Comparison of ENCODE assay signal across 9 mouse cellular contexts in the genomic region with DNA sequence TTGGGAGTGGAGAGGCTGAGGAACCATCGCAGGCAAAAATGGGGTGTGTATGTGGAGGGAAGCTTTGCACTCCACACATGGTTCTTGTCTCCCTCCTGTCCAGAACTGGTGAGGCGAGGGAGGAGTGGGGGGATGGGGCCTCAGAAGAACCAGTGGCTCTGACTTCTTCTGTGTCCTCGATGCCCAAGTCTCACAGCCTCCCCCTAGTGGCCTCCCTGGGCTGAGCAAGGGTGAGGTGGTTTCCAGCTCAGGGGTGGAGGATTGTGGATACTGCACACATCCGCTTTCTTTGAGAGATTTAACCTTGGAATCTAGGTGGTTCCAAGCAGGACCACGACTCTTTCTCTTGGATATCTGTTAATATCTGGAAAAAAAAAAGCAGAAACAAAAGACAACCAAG. TPM values are rescaled to one million over a fixed set of nuclear protein-coding genes. Genes with fewer than 3 reads are reported as not detected.
DNase-seq lines count a peak whose midpoint lies in the region; ATAC-seq and TF ChIP-seq lines count a peak whose summit lies in the region.
"Had no signal": no experiment of that assay in that cellular context is flagged by ENCODE, and none has a peak within 500 bp of the region (broad histone marks: within the 10 kb centered on the region; RNA-seq: fewer than 3 reads in every experiment).

No protein-coding gene starts in this region.

- H3K4me1 ChIP-seq in liver, adult 2 months (ENCODE audit: control insufficient read depth, insufficient read depth, low read length), result no peaks in the 10 kb centered on the region
- no peaks in the 10 kb centered on the region for H3K4me1 ChIP-seq in liver, embryonic 11.5 days (replicated peaks; ENCODE audit: control insufficient read depth, insufficient read depth, low read length)

- no peak for ATAC-seq in liver, embryonic 11.5 days (replicated peaks; ENCODE audit: low FRiP score)

- H3K9ac ChIP-seq in liver, adult 2 months (ENCODE audit: low read depth, low read length), result no peak overlapping the region
- no peak overlapping the region for H3K9ac ChIP-seq in liver, embryonic 11.5 days (ENCODE audit: low read depth, low read length)

- 25% methylated on average over 5 of the region's 5 CpGs for WGBS in liver, adult 2 months
- WGBS in liver, embryonic 11.5 days, result 32% methylated on average over 5 of the region's 5 CpGs

- H3K27ac ChIP-seq in liver, adult 2 months (replicated peaks; ENCODE audit: insufficient read depth, low read depth, low read length), result no peak overlapping the region
- H3K27ac ChIP-seq in liver, embryonic 11.5 days (ENCODE audit: low read depth, low read length), result no peak overlapping the region

- no peaks in the 10 kb centered on the region for H3K79me2 ChIP-seq in liver, adult 2 months (ENCODE audit: control insufficient read depth, insufficient read depth, low read length)

- TF ChIP-seq POLR2A in liver, adult 2 months (IDR thresholded peaks at IDR 0.05; ENCODE audit: extremely low read depth, insufficient read depth, low read length), result no peak

- no peaks in the 10 kb centered on the region for H3K27me3 ChIP-seq in liver, adult 2 months (ENCODE audit: control insufficient read depth, insufficient read depth, low read length)
- no peaks in the 10 kb centered on the region for H3K27me3 ChIP-seq in liver, embryonic 11.5 days (replicated peaks; ENCODE audit: control insufficient read depth, insufficient read depth, low read length)

- H3K9me3 ChIP-seq in liver, embryonic 11.5 days (ENCODE audit: control insufficient read depth, low read length), result no peaks in the 10 kb centered on the region

- intact Hi-C loops in left cerebral cortex, postnatal 4 days (cut with DNase I), result no loop called here

- H3K36me3 ChIP-seq in liver, adult 2 months (ENCODE audit: control insufficient read depth, insufficient read depth, low read length), result no peaks in the 10 kb centered on the region
- H3K36me3 ChIP-seq in liver, embryonic 11.5 days (ENCODE audit: control insufficient read depth, insufficient read depth, low read length), result no peaks in the 10 kb centered on the region

- no peak overlapping the region for H3K4me3 ChIP-seq in liver, adult 2 months (ENCODE audit: insufficient read depth, low read depth, low read length)
- no peak overlapping the region for H3K4me3 ChIP-seq in liver, embryonic 11.5 days (ENCODE audit: low read depth, low read length)
- H3K4me3 ChIP-seq: erythroblast, embryonic 14.5 days had no signal

- no peak overlapping the region for H3K4me2 ChIP-seq in liver, embryonic 11.5 days

- peak; percentile 90 for TF ChIP-seq CTCF in liver, adult 2 months (IDR thresholded peaks at IDR 0.05; ENCODE audit: low read depth, low read length)

- DNase-seq in liver, adult 2 months (ENCODE audit: extremely low read depth, low read depth, low spot score), result peak; percentile 29
- DNase-seq in liver, embryonic 11.5 days (ENCODE audit: low spot score), result no peak
- DNase-seq in ZHBTc4 (ENCODE audit: low read depth, low spot score), result peak; percentile 88
- peak; percentile 74 to 85 for DNase-seq in cerebellum, postnatal 25 days
- DNase-seq in kidney, adult 18-20 months, result peak; percentile 53
- DNase-seq in left cerebral cortex, postnatal 4 days, result peak; percentile 65
- DNase-seq in ovary, postnatal 10 days (ENCODE audit: low spot score), result peak; percentile 21
- peak; percentile 43 for DNase-seq in urinary bladder, postnatal 25 days (ENCODE audit: low spot score)

RNA-seq across cellular contexts. Expression of gene Dhrs2, which starts 44.5 kb away (rescaled TPM):
- total RNA-seq in liver, adult 2 months (2014; rRNA removed), result not detected in 2 replicates
- polyA plus RNA-seq in liver, adult 2 months (2012; rRNA removed), result not detected in 2 replicates
- polyA plus RNA-seq in liver, embryonic 11.5 days (2014; fragmentation: Nextera tagmentation; extraction: Ambion mirVana), result 0.22 TPM in 1 of 2 replicates, not detected in the other
- total RNA-seq in left cerebral cortex, postnatal 4 days (2021), result not detected
- polyA plus RNA-seq: erythroblast, embryonic 14.5 days had no signal
